In the genomic region with DNA sequence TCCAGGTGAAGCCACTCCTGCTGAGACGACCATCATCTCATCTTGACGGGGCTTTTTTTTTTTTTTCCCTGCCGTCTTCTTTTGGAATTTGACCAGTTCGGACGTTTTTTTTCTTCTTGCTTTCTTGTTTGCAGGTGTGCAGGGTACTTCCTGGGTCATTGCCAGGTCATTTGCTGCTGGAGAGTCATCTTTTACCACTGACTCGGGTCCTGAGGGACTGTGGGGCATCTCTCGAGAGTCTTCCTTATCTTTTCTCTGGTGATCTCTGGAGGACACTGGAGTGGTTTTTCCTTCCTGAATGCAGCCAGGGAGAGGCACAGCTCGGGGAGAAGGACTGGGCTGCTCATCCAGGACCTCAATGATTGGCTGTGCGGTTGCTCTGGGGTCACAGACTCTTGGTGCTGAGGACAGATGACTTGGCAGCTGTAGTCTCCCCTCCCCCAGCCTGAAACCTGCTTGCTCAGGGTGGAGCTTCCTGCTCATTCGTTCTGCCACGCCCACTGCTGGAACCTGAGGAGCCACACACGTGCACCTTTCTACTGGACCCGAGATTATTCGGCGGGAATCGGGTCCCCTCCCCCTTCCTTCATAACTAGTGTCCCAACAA, we compare ENCODE assay signal across 8 mouse cellular contexts. TPM values are rescaled to one million over a fixed set of nuclear protein-coding genes. Genes with fewer than 3 reads are reported as not detected.
DNase-seq lines count a peak whose midpoint lies in the region; ATAC-seq and TF ChIP-seq lines count a peak whose summit lies in the region.
"Not testable (repeated sequence)": the region's sequence is repeated elsewhere in the genome, so short reads cannot be mapped to it uniquely, and the experiment has no call there.

No protein-coding gene starts in this region.

- not testable (repeated sequence) for H3K9me3 ChIP-seq in E14TG2a.4 (ENCODE audit: low read length); embryonic facial prominence, embryonic 11.5 days (replicated peaks; ENCODE audit: control insufficient read depth, low read length); heart, embryonic 12.5 days (replicated peaks); neural tube, embryonic 12.5 days

- peaks cover 14% of the 10 kb centered on the region for H3K27me3 ChIP-seq in E14TG2a.4 (ENCODE audit: insufficient read depth, low read length)
- H3K27me3 ChIP-seq in embryonic facial prominence, embryonic 11.5 days (ENCODE audit: control insufficient read depth, insufficient read depth, low read length); heart, embryonic 12.5 days (replicated peaks); neural tube, embryonic 12.5 days (replicated peaks): not testable (repeated sequence)

- 20% methylated on average over 10 of the region's 16 CpGs for WGBS in embryonic facial prominence, embryonic 11.5 days
- WGBS in heart, embryonic 12.5 days: 9% methylated on average over 11 of the region's 16 CpGs
- WGBS in neural tube, embryonic 12.5 days: 23% methylated on average over 12 of the region's 16 CpGs

- not testable (repeated sequence) for ATAC-seq in embryonic facial prominence, embryonic 11.5 days (replicated peaks; ENCODE audit: insufficient number of reproducible peaks, low FRiP score, low TSS enrichment, low read depth); neural tube, embryonic 12.5 days (ENCODE audit: low FRiP score, low read depth)
- ATAC-seq in heart, embryonic 12.5 days (ENCODE audit: insufficient number of reproducible peaks, low FRiP score): peak; percentile 69
- peak; percentile 49 for ATAC-seq in inflammation-experienced regulatory T-cells, adult 6 months

- peak; percentile 50 for DNase-seq in embryonic facial prominence, embryonic 11.5 days (ENCODE audit: low spot score)
- peak; percentile 77 to 81 for DNase-seq in kidney, postnatal 36 days
- peak; percentile 67 to 75 for DNase-seq in lung, adult 18-20 months
- peak; percentile 67 to 73 for DNase-seq in thymus, postnatal 10 days (ENCODE audit: low spot score in 2 of 2)

- H3K36me3 ChIP-seq in E14TG2a.4 (ENCODE audit: insufficient read depth, low read length); embryonic facial prominence, embryonic 11.5 days (replicated peaks; ENCODE audit: control insufficient read depth, insufficient read depth, low read depth, low read length); heart, embryonic 12.5 days; neural tube, embryonic 12.5 days: not testable (repeated sequence)

- H3K4me2 ChIP-seq in embryonic facial prominence, embryonic 11.5 days (ENCODE audit: low read depth, low read length): peak overlapping the region; percentile 25; the same call in 1 of the 2 replicates
- peak overlapping the region; percentile 63 for H3K4me2 ChIP-seq in heart, embryonic 12.5 days
- peak overlapping the region; percentile 34 for H3K4me2 ChIP-seq in neural tube, embryonic 12.5 days (replicated peaks)

- H3K27ac ChIP-seq in embryonic facial prominence, embryonic 11.5 days (replicated peaks; ENCODE audit: low read depth, low read length); heart, embryonic 12.5 days (ENCODE audit: poor library complexity, severe bottlenecking); neural tube, embryonic 12.5 days: not testable (repeated sequence)

- not testable (repeated sequence) for H3K9ac ChIP-seq in embryonic facial prominence, embryonic 11.5 days (replicated peaks; ENCODE audit: low read length); heart, embryonic 12.5 days; neural tube, embryonic 12.5 days

- H3K4me3 ChIP-seq in E14TG2a.4 (replicated peaks; ENCODE audit: low read length): peak overlapping the region; percentile 41; the same call in 1 of the 2 replicates
- not testable (repeated sequence) for H3K4me3 ChIP-seq in embryonic facial prominence, embryonic 11.5 days (ENCODE audit: low read depth, low read length); neural tube, embryonic 12.5 days
- H3K4me3 ChIP-seq in heart, embryonic 12.5 days: peak overlapping the region; percentile 27

- H3K4me1 ChIP-seq in E14TG2a.4 (replicated peaks; ENCODE audit: low read depth, low read length): peaks cover 34% of the 10 kb centered on the region
- H3K4me1 ChIP-seq in embryonic facial prominence, embryonic 11.5 days (ENCODE audit: control insufficient read depth, insufficient read depth, low read length); neural tube, embryonic 12.5 days: not testable (repeated sequence)
- peaks cover 17% of the 10 kb centered on the region for H3K4me1 ChIP-seq in heart, embryonic 12.5 days (replicated peaks)

- TF ChIP-seq CTCF in E14TG2a.4 (conservative IDR thresholded peaks at IDR 0.05; ENCODE audit: low read length): not testable (repeated sequence)

RNA-seq across cellular contexts. Expression of gene Nyap1, which starts 20.7 kb away (rescaled TPM):
- 1.6 and 2.5 TPM in 2 replicates for polyA plus RNA-seq in embryonic facial prominence, embryonic 11.5 days (2014; fragmentation: Nextera tagmentation; extraction: Ambion mirVana)
- 1.2 and 1.7 TPM in 2 replicates for polyA plus RNA-seq in heart, embryonic 12.5 days (2016; fragmentation: Nextera tagmentation; extraction: Ambion mirVana)
- polyA plus RNA-seq in inflammation-experienced regulatory T-cells, adult 6 months (2017; shearing (Covaris generic)): under 1 TPM in 2 of 3 experiments, not detected in 1; 0.12 to 0.20 TPM
- 16.4 and 21.8 TPM in 2 replicates for polyA plus RNA-seq in neural tube, embryonic 12.5 days (2016; fragmentation: Nextera tagmentation; extraction: Ambion mirVana)

RNA-seq across cellular contexts. Expression of gene Tsc22d4, which starts 24.9 kb away (rescaled TPM):
- polyA plus RNA-seq in embryonic facial prominence, embryonic 11.5 days (2014; fragmentation: Nextera tagmentation; extraction: Ambion mirVana): 76.1 and 78.8 TPM in 2 replicates
- 144 and 154 TPM in 2 replicates for polyA plus RNA-seq in heart, embryonic 12.5 days (2016; fragmentation: Nextera tagmentation; extraction: Ambion mirVana)
- 10 to 100 TPM; 43.3 to 83.4 (median 64.7) TPM for polyA plus RNA-seq in inflammation-experienced regulatory T-cells, adult 6 months (2017; shearing (Covaris generic))
- polyA plus RNA-seq in neural tube, embryonic 12.5 days (2016; fragmentation: Nextera tagmentation; extraction: Ambion mirVana): 68.4 and 68.7 TPM in 2 replicates

RNA-seq across cellular contexts. Expression of gene Agfg2, which starts 36.1 kb away (rescaled TPM):
- 11.8 and 11.9 TPM in 2 replicates for polyA plus RNA-seq in embryonic facial prominence, embryonic 11.5 days (2014; fragmentation: Nextera tagmentation; extraction: Ambion mirVana)
- polyA plus RNA-seq in heart, embryonic 12.5 days (2016; fragmentation: Nextera tagmentation; extraction: Ambion mirVana): 25.6 and 29.3 TPM in 2 replicates
- 10 to 100 TPM; 16.1 to 21.7 (median 16.4) TPM for polyA plus RNA-seq in inflammation-experienced regulatory T-cells, adult 6 months (2017; shearing (Covaris generic))
- 20.8 and 22.2 TPM in 2 replicates for polyA plus RNA-seq in neural tube, embryonic 12.5 days (2016; fragmentation: Nextera tagmentation; extraction: Ambion mirVana)

RNA-seq across cellular contexts. Expression of gene Ppp1r35, which starts 58.0 kb away (rescaled TPM):
- 57.6 and 65.1 TPM in 2 replicates for polyA plus RNA-seq in embryonic facial prominence, embryonic 11.5 days (2014; fragmentation: Nextera tagmentation; extraction: Ambion mirVana)
- polyA plus RNA-seq in heart, embryonic 12.5 days (2016; fragmentation: Nextera tagmentation; extraction: Ambion mirVana): 28.0 and 31.8 TPM in 2 replicates
- polyA plus RNA-seq in inflammation-experienced regulatory T-cells, adult 6 months (2017; shearing (Covaris generic)): 10 to 100 TPM in 1 of 3 experiments, 1 to 10 TPM in 2; 6.0 to 10.9 (median 6.5) TPM
- 61.5 TPM in 2 replicates for polyA plus RNA-seq in neural tube, embryonic 12.5 days (2016; fragmentation: Nextera tagmentation; extraction: Ambion mirVana)
